Mouse (Mus musculus) forebrain, embryonic 12.5 days (tissue): ENCODE data around the gene Slc35a1. TPM values are rescaled to one million over a fixed set of nuclear protein-coding genes. Genes with fewer than 3 reads are reported as not detected.

Experiments used
- polyA plus RNA-seq: library from polyadenylated mRNA; unstranded; fragments of >200 nt; fragmentation: Nextera tagmentation; extraction: Ambion mirVana; gene quantifications from 2 replicates; pipeline ENCODE4 v1.2.1, GENCODE M21; 2016

Gene Slc35a1
- polyA plus RNA-seq, 1 experiment from 2014 or later = 50.8 TPM

Other genes starting within 250 kb of the Slc35a1 start
- gene Akirin2, start 136.5 kb downstream of the Slc35a1 start, polyA plus RNA-seq = 111 and 118 TPM in 2 replicates
- gene Orc3, start 72.5 kb downstream of the Slc35a1 start, polyA plus RNA-seq = 118 and 120 TPM in 2 replicates
- 76.0 and 83.7 TPM in 2 replicates for gene Rars2, start 72.5 kb downstream of the Slc35a1 start, polyA plus RNA-seq
- gene Cfap206, start 42.8 kb upstream of the Slc35a1 start, polyA plus RNA-seq = 1.4 and 1.8 TPM in 2 replicates
- not detected in 2 replicates for gene Gm136, start 68.8 kb upstream of the Slc35a1 start, polyA plus RNA-seq
- gene Smim8, start 91.0 kb upstream of the Slc35a1 start, polyA plus RNA-seq = 49.9 and 50.2 TPM in 2 replicates
- gene Zfp292, start 195.5 kb upstream of the Slc35a1 start, polyA plus RNA-seq = 45.5 and 46.8 TPM in 2 replicates
- 0.34 TPM in 1 of 2 replicates, not detected in the other for gene Cga, start 206.3 kb upstream of the Slc35a1 start, polyA plus RNA-seq